In the genomic region with DNA sequence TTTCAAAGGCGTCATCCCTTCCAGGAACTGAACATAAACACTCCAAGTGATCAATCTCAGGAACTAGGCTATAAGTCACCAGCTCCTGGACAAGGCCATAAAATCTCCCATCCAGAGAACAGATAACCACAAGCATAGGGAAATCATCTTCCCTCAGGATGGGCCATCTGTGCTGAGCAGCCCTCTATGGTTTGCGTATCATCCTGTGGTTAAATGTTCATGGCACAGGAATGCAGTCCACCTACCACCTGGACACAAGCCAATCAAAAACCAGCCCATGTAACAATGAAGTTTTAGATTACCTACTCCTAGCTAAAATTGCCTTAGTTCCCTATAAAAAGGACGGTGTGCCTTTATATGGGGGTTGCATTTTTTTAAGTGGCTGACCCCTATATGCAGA, we compare ENCODE assay signal across 26 mouse cellular contexts. TPM values are rescaled to one million over a fixed set of nuclear protein-coding genes. Genes with fewer than 3 reads are reported as not detected.
DNase-seq lines count a peak whose midpoint lies in the region; ATAC-seq and TF ChIP-seq lines count a peak whose summit lies in the region.
"Had no signal": no experiment of that assay in that cellular context is flagged by ENCODE, and none has a peak within 500 bp of the region (broad histone marks: within the 10 kb centered on the region; RNA-seq: fewer than 3 reads in every experiment).

No protein-coding gene starts in this region.

- TF ChIP-seq CTCF in hindbrain, postnatal 0 days (IDR thresholded peaks at IDR 0.05; ENCODE audit: low read depth) = no peak

- no peaks in the 10 kb centered on the region for H3K27me3 ChIP-seq in hindbrain, embryonic 13.5 days
- no peaks in the 10 kb centered on the region for H3K27me3 ChIP-seq in hindbrain, postnatal 0 days (ENCODE audit: insufficient read depth, low read length)
- H3K27me3 ChIP-seq in myocyte (ENCODE audit: control insufficient read depth, insufficient read depth, insufficient read length) = no peaks in the 10 kb centered on the region
- H3K27me3 ChIP-seq: CH12.LX; heart, embryonic 13.5 days; hindbrain, embryonic 15.5 days; intestine, embryonic 15.5 days had no signal

- DNase-seq in hindbrain, postnatal 0 days (ENCODE audit: low spot score) = no peak
- DNase-seq in 3T3-L1 (ENCODE audit: low read depth, low spot score) = peak; percentile 94
- peak; percentile 67 for DNase-seq in NIH3T3 (ENCODE audit: low read depth)
- no peak for DNase-seq in spleen, postnatal 14 days (ENCODE audit: low spot score in 2 of 2)
- DNase-seq in urinary bladder, adult 18-20 months (ENCODE audit: low spot score in 2 of 2) = no peak
- DNase-seq: adrenal gland, adult 2 months; adrenal gland, postnatal 14 days; cerebellum, adult 11 months; cerebellum, adult 2 months; cerebellum, adult 9-11 months; cerebellum, postnatal 25 days; gastrocnemius, postnatal 36 days; heart, adult 2 months; heart, postnatal 14 days; heart, postnatal 4 days; kidney, adult 18-20 months had no signal

- H3K36me3 ChIP-seq in hindbrain, embryonic 13.5 days = peaks cover 44% of the 10 kb centered on the region
- H3K36me3 ChIP-seq in hindbrain, postnatal 0 days (ENCODE audit: insufficient read depth, low read length) = peaks cover 4% of the 10 kb centered on the region; the same call in 1 of the 2 replicates
- H3K36me3 ChIP-seq in myocyte (ENCODE audit: control insufficient read depth, insufficient read depth) = no peaks in the 10 kb centered on the region

- H3K79me2 ChIP-seq in myocyte (ENCODE audit: control insufficient read depth, insufficient read depth) = peaks cover 6% of the 10 kb centered on the region

- H3K4me1 ChIP-seq in hindbrain, embryonic 13.5 days (replicated peaks) = peaks cover 15% of the 10 kb centered on the region
- no peaks in the 10 kb centered on the region for H3K4me1 ChIP-seq in hindbrain, postnatal 0 days (ENCODE audit: insufficient read depth, low read length)
- H3K4me1 ChIP-seq: intestine, embryonic 15.5 days had no signal

- peak overlapping the region; percentile 0; the same call in 1 of the 2 replicates for H3K9ac ChIP-seq in hindbrain, embryonic 13.5 days
- no peak overlapping the region for H3K9ac ChIP-seq in hindbrain, postnatal 0 days (replicated peaks; ENCODE audit: low read length)
- H3K9ac ChIP-seq: heart, embryonic 13.5 days; hindbrain, embryonic 15.5 days; intestine, embryonic 15.5 days had no signal

- H3K9me3 ChIP-seq in hindbrain, embryonic 13.5 days = no peaks in the 10 kb centered on the region
- H3K9me3 ChIP-seq in hindbrain, postnatal 0 days (ENCODE audit: low read length) = no peaks in the 10 kb centered on the region
- H3K9me3 ChIP-seq: G1E; heart, embryonic 10.5 days; heart, embryonic 13.5 days; hindbrain, embryonic 15.5 days; intestine, embryonic 15.5 days had no signal

- WGBS in hindbrain, embryonic 13.5 days = 92% methylated on average over 3 of the region's 3 CpGs
- 94% methylated on average over 3 of the region's 3 CpGs for WGBS in hindbrain, postnatal 0 days

- ATAC-seq in hindbrain, embryonic 13.5 days (ENCODE audit: low FRiP score) = no peak
- no peak for ATAC-seq in hindbrain, postnatal 0 days
- ATAC-seq: forebrain, embryonic 14.5 days; intestine, embryonic 15.5 days had no signal

- no peak overlapping the region for H3K27ac ChIP-seq in hindbrain, embryonic 13.5 days
- H3K27ac ChIP-seq in hindbrain, postnatal 0 days = no peak overlapping the region
- H3K27ac ChIP-seq: heart, adult 2 months; heart, embryonic 10.5 days; heart, embryonic 13.5 days; hindbrain, embryonic 15.5 days; intestine, embryonic 15.5 days had no signal

- H3K4me3 ChIP-seq in hindbrain, embryonic 13.5 days = no peak overlapping the region
- no peak overlapping the region for H3K4me3 ChIP-seq in hindbrain, postnatal 0 days (ENCODE audit: low read length)
- no peak overlapping the region for H3K4me3 ChIP-seq in myocyte
- H3K4me3 ChIP-seq: heart, adult 2 months; heart, embryonic 10.5 days; heart, embryonic 13.5 days; hindbrain, embryonic 15.5 days; intestine, embryonic 15.5 days had no signal

- no peak for TF ChIP-seq POLR2A in myocyte (IDR thresholded peaks at IDR 0.05; ENCODE audit: insufficient read length, low read depth)

- H3ac ChIP-seq in myocyte (ENCODE audit: control insufficient read depth, insufficient read length) = no peak overlapping the region

- H3K4me2 ChIP-seq in hindbrain, embryonic 13.5 days = no peak overlapping the region
- H3K4me2 ChIP-seq in hindbrain, postnatal 0 days (ENCODE audit: low read depth, low read length) = no peak overlapping the region
- H3K4me2 ChIP-seq in myocyte (ENCODE audit: low read depth) = peak overlapping the region; percentile 37
- H3K4me2 ChIP-seq: heart, embryonic 13.5 days; hindbrain, embryonic 15.5 days; intestine, embryonic 15.5 days had no signal

TF ChIP-seq in myocyte, 11 proteins besides CTCF, POLR2A, EP300 and RAD21:
- TF ChIP-seq TCF3 (IDR thresholded peaks at IDR 0.05; ENCODE audit: insufficient read length, low read depth) (no peak), MYOD1 (IDR thresholded peaks at IDR 0.05; ENCODE audit: control insufficient read depth in 1 of 3, insufficient read length in 2 of 3, low read depth in 2 of 3) (peak in 2 of 3 experiments; percentile 32 to 71), MYOG (IDR thresholded peaks at IDR 0.05; ENCODE audit: control insufficient read depth in 1 of 3, insufficient read depth in 1 of 3, insufficient read length in 2 of 3, low read depth in 2 of 3) (peak in 1 of 3 experiments; percentile 32), TCF12 (IDR thresholded peaks at IDR 0.05; ENCODE audit: insufficient read depth, poor library complexity, severe bottlenecking) (no peak), SRF (IDR thresholded peaks at IDR 0.05; ENCODE audit: control insufficient read depth, insufficient read length, low read depth) (no peak), CEBPB (IDR thresholded peaks at IDR 0.05; ENCODE audit: insufficient read depth, poor library complexity, severe bottlenecking) (no peak)

RNA-seq across cellular contexts. Expression of a gene that starts 6.0 kb away (rescaled TPM):
- polyA plus RNA-seq in hindbrain, embryonic 13.5 days (2015; fragmentation: Nextera tagmentation; extraction: Ambion mirVana) = 22.5 and 27.5 TPM in 2 replicates
- total RNA-seq in hindbrain, postnatal 0 days (2014; rRNA removed) = 4.0 and 17.2 TPM in 2 replicates
- polyA plus RNA-seq in hindbrain, postnatal 0 days (2015; fragmentation: Nextera tagmentation; extraction: Ambion mirVana) = 13.9 and 17.3 TPM in 2 replicates
- polyA plus RNA-seq in myocyte (2012; fragmentation: generic; extraction: Trizol) = 18.9 TPM

RNA-seq across cellular contexts. Expression of a gene that starts 10.7 kb away (rescaled TPM):
- 21.2 and 23.8 TPM in 2 replicates for polyA plus RNA-seq in hindbrain, embryonic 13.5 days (2015; fragmentation: Nextera tagmentation; extraction: Ambion mirVana)
- total RNA-seq in hindbrain, postnatal 0 days (2014; rRNA removed) = 25.6 and 38.8 TPM in 2 replicates
- 33.2 and 34.8 TPM in 2 replicates for polyA plus RNA-seq in hindbrain, postnatal 0 days (2015; fragmentation: Nextera tagmentation; extraction: Ambion mirVana)
- polyA plus RNA-seq in myocyte (2012; fragmentation: generic; extraction: Trizol) = 22.3 TPM

RNA-seq across cellular contexts. Expression of a gene that starts 42.3 kb away (rescaled TPM):
- 11.5 and 12.1 TPM in 2 replicates for polyA plus RNA-seq in hindbrain, embryonic 13.5 days (2015; fragmentation: Nextera tagmentation; extraction: Ambion mirVana)
- total RNA-seq in hindbrain, postnatal 0 days (2014; rRNA removed) = 10.4 and 12.4 TPM in 2 replicates
- polyA plus RNA-seq in hindbrain, postnatal 0 days (2015; fragmentation: Nextera tagmentation; extraction: Ambion mirVana) = 13.3 and 13.5 TPM in 2 replicates
- 43.1 TPM for polyA plus RNA-seq in myocyte (2012; fragmentation: generic; extraction: Trizol)
- total RNA-seq: granulocyte monocyte progenitor cell, adult 5-6 weeks had no signal

RNA-seq across cellular contexts. Expression of a gene that starts 49.2 kb away (rescaled TPM):
- 18.0 and 20.6 TPM in 2 replicates for polyA plus RNA-seq in hindbrain, embryonic 13.5 days (2015; fragmentation: Nextera tagmentation; extraction: Ambion mirVana)
- total RNA-seq in hindbrain, postnatal 0 days (2014; rRNA removed) = 28.0 and 48.5 TPM in 2 replicates
- 17.2 and 20.5 TPM in 2 replicates for polyA plus RNA-seq in hindbrain, postnatal 0 days (2015; fragmentation: Nextera tagmentation; extraction: Ambion mirVana)
- 58.0 TPM for polyA plus RNA-seq in myocyte (2012; fragmentation: generic; extraction: Trizol)

RNA-seq across cellular contexts. Expression of a gene that starts 51.6 kb away (rescaled TPM):
- polyA plus RNA-seq in hindbrain, embryonic 13.5 days (2015; fragmentation: Nextera tagmentation; extraction: Ambion mirVana) = 360 and 367 TPM in 2 replicates
- total RNA-seq in hindbrain, postnatal 0 days (2014; rRNA removed) = 206 and 219 TPM in 2 replicates
- polyA plus RNA-seq in hindbrain, postnatal 0 days (2015; fragmentation: Nextera tagmentation; extraction: Ambion mirVana) = 329 and 332 TPM in 2 replicates
- 131 TPM for polyA plus RNA-seq in myocyte (2012; fragmentation: generic; extraction: Trizol)

Comparison
In these comparisons a context has a peak if more than half of its experiments do, and no peak if none do; other contexts are left out.
1. DNase-seq: peak in 3T3-L1 (single experiment) and NIH3T3 (single experiment); none in hindbrain, postnatal 0 days (single experiment), spleen, postnatal 14 days (0 of 2) and urinary bladder, adult 18-20 months (0 of 2).